Mouse (Mus musculus) right cerebral cortex, postnatal 14 days (tissue): ENCODE measurements around the gene Ttll9.

ENCODE experiments used
- DNase-seq: peaks from one replicate; pipeline ENCODE4 v3.0.0; 2022

The Ttll9 gene

GRCm38 (mm10) chr2:152962091-152962793 is at the start of gene Ttll9:
Gene Ttll9 (plus strand): TSS chr2:152962485.
- DNase-seq: peak; percentile 71

- DNase-seq: no peak
Observed at GRCm38 (mm10) chr2:152913471-152913870, 48.8 kb upstream of the Ttll9 start.

- DNase-seq: peak; percentile 88
Observed at GRCm38 (mm10) chr2:152914310-152915120, 47.8 kb upstream of the Ttll9 start.

- DNase-seq: no peak
Observed at GRCm38 (mm10) chr2:152915453-152915852, 46.8 kb upstream of the Ttll9 start.

- no peak for DNase-seq
Observed at GRCm38 (mm10) chr2:152916111-152916510, 46.2 kb upstream of the Ttll9 start.

- no peak for DNase-seq
Observed at GRCm38 (mm10) chr2:152917671-152918070, 44.6 kb upstream of the Ttll9 start.

GRCm38 (mm10) chr2:152922376-152922775 is 39.9 kb upstream of the Ttll9 start:
- no peak for DNase-seq

- DNase-seq: no peak
Observed at GRCm38 (mm10) chr2:152923621-152924020, 38.7 kb upstream of the Ttll9 start.

- no peak for DNase-seq
Observed at GRCm38 (mm10) chr2:152924128-152924527, 38.2 kb upstream of the Ttll9 start.

- DNase-seq: no peak
Observed at GRCm38 (mm10) chr2:152924543-152924942, 37.7 kb upstream of the Ttll9 start.

- no peak for DNase-seq
Observed at GRCm38 (mm10) chr2:152925189-152925872, 37.0 kb upstream of the Ttll9 start.

GRCm38 (mm10) chr2:152926896-152927295 is 35.4 kb upstream of the Ttll9 start:
- DNase-seq: no peak

- DNase-seq: no peak
Observed at GRCm38 (mm10) chr2:152927371-152927770, 34.9 kb upstream of the Ttll9 start.

- DNase-seq: no peak
Observed at GRCm38 (mm10) chr2:152928219-152928987, 33.9 kb upstream of the Ttll9 start.

GRCm38 (mm10) chr2:152928988-152929370 is 33.3 kb upstream of the Ttll9 start:
- DNase-seq: no peak

- no peak for DNase-seq
Observed at GRCm38 (mm10) chr2:152930276-152930675, 32.0 kb upstream of the Ttll9 start.

- DNase-seq: no peak
Observed at GRCm38 (mm10) chr2:152931456-152932160, 30.7 kb upstream of the Ttll9 start.

GRCm38 (mm10) chr2:152933048-152933447 is 29.2 kb upstream of the Ttll9 start, which contains the start of gene Foxs1:
Gene Foxs1 (minus strand): TSS chr2:152933208.
- no peak for DNase-seq

- DNase-seq: peak; percentile 45
Observed at GRCm38 (mm10) chr2:152933614-152934013, 28.7 kb upstream of the Ttll9 start.

- DNase-seq: peak; percentile 57
Observed at GRCm38 (mm10) chr2:152939846-152940245, 22.4 kb upstream of the Ttll9 start.

GRCm38 (mm10) chr2:152941106-152941505 is 21.2 kb upstream of the Ttll9 start:
- no peak for DNase-seq

- DNase-seq: no peak
Observed at GRCm38 (mm10) chr2:152941776-152942175, 20.5 kb upstream of the Ttll9 start.
